Mouse (Mus musculus) retina, postnatal 7 days (tissue): ENCODE measurements around the gene Mob2.

Experiments
- DNase-seq: peaks from one replicate; pipeline ENCODE4 v3.0.0-alpha.2; 2012; ENCODE audit warnings: low read depth, low spot score

Mob2 gene

GRCm38 (mm10) chr7:142060931-142061565 lies at the start of gene Mob2:
Gene Mob2, minus strand, starts transcription at chr7:142061065.
- peak; percentile 82 for DNase-seq

GRCm38 (mm10) chr7:142104747-142105146 lies 43.9 kb upstream of the Mob2 start:
- DNase-seq = no peak

- peak; percentile 81 for DNase-seq
These were observed 36.9 kb upstream of the Mob2 start for GRCm38 (mm10) chr7:142097776-142098175.

- DNase-seq = no peak
These were observed 35.8 kb upstream of the Mob2 start for GRCm38 (mm10) chr7:142096701-142097100.

GRCm38 (mm10) chr7:142095183-142095931 lies 34.5 kb upstream of the Mob2 start, which contains the start of gene Dusp8:
Gene Dusp8, minus strand, starts transcription at chr7:142095843.
- peak; percentile 92 for DNase-seq

- DNase-seq = no peak
These were observed 33.7 kb upstream of the Mob2 start for GRCm38 (mm10) chr7:142094301-142095143.

- no peak for DNase-seq
These were observed 32.9 kb upstream of the Mob2 start for GRCm38 (mm10) chr7:142093696-142094240.

GRCm38 (mm10) chr7:142092991-142093390 lies 32.1 kb upstream of the Mob2 start:
- no peak for DNase-seq

GRCm38 (mm10) chr7:142091848-142092247 lies 31.0 kb upstream of the Mob2 start:
- DNase-seq = no peak

- no peak for DNase-seq
These were observed 29.0 kb upstream of the Mob2 start for GRCm38 (mm10) chr7:142089648-142090447.

- DNase-seq = peak; percentile 77
These were observed 28.0 kb upstream of the Mob2 start for GRCm38 (mm10) chr7:142088886-142089285.

GRCm38 (mm10) chr7:142087069-142087652 lies 26.3 kb upstream of the Mob2 start:
- no peak for DNase-seq

GRCm38 (mm10) chr7:142086159-142086905 lies 25.5 kb upstream of the Mob2 start:
- no peak for DNase-seq

- DNase-seq = peak; percentile 70
These were observed 24.0 kb upstream of the Mob2 start for GRCm38 (mm10) chr7:142084820-142085219.

- DNase-seq = no peak
These were observed 23.5 kb upstream of the Mob2 start for GRCm38 (mm10) chr7:142084395-142084794.

- DNase-seq = no peak
These were observed 22.9 kb upstream of the Mob2 start for GRCm38 (mm10) chr7:142083588-142084317.

GRCm38 (mm10) chr7:142082607-142083006 lies 21.7 kb upstream of the Mob2 start:
- DNase-seq = no peak

GRCm38 (mm10) chr7:142082179-142082578 lies 21.3 kb upstream of the Mob2 start:
- DNase-seq = no peak

- no peak for DNase-seq
These were observed 20.9 kb upstream of the Mob2 start for GRCm38 (mm10) chr7:142081736-142082135.
